Mouse (Mus musculus) kidney, postnatal 14 days (tissue): ENCODE measurements around the gene Rubcn.

Experiments
- DNase-seq: peaks from one replicate; pipeline ENCODE4 v3.0.0; 2022; ENCODE audit warnings: mixed read lengths

The Rubcn gene

DNA sequence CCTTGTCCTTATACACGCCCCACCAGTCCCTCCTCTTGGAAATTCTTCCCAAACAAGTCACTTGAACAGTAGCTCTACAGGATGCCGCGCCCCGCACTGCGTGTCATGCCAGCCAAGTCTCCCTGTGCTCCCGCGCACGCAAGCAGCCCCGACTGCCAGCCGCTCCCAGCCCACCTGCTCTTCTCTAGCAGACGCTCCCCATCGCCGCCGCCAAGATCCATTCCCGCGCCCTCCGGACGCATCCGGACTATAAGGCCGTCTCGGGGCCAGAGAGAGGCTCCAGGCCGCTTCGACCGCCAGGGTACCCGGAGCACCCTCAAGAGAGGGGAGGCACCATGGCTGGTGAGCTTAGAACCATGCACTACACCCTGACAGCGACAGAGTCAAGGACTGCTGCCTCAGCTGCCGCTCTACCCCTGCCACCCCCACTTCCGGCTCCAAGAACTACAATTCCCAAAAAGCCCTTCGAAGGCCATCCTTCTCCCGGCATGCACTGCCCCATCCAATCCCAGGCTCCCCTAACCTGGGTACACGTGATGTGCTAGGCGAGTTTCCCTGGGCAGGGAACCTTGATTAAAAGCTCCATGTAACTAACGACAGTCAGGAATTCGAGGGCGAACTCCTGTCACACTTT is 9.5 kb downstream of the Rubcn start:
- peak; percentile 93 for DNase-seq

DNA sequence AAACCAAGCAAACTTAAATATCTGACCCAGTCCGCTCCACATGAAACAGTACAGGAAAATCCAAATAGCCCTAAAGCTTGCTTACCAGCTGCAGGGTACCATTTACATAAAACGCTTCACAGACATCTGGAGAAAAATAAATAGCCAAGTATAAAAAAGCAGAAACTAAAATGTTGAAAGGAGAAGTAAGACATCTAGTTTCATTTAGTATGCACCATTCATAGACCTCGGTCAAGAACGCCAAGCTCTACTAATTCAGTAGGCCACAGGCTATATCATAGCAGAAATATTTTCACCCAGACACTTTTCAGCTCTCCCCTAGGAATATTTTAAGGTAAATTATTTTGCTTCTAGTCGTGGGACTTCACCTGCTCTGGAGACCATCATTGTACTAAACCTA is 10.9 kb downstream of the Rubcn start:
- no peak for DNase-seq

DNA sequence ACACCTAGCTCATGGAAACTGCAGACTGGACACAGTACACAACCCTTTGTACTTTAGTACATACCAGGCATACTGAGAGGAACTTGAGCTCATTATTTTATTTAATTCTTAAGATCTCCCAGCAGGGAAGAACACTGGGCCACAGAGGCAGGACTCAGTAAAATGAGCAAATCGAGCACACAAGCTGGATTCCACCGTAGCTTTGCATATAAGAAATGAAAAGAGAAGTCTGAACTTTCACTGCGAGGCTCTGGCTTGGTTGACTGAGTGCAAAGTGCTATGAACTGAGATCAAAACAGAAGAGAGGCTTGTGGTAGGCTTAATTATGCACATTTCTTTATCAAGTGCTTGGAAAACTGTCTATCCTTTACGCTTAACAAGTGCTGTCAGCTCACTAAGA is 12.2 kb downstream of the Rubcn start:
- DNase-seq: no peak

DNA sequence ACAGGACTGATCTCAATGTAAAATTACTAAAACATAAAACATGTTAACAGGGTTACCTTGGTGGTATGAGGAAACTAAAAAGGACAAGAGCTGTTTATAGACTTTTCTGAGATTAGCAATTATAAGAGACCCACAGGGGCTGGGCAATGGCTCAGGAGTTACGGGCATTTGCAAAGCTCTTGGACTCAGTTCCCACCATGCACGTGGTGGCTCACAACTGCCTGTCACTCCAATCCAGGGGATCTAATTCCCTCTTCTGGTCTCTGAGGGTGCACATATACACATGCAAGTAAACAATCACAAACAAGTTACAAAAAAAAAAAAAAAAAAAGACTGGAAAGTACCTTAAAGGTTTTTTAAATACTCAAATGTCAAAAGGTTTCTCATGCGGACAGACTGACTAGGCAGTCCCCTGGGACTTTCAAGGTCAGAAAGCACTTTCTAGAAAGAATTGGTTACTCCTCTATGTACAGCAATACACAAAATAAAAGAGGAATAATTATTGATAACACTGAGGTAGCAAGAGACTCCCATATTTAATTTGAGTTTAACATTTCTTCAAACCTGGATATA is 15.7 kb downstream of the Rubcn start:
- DNase-seq: no peak

DNA sequence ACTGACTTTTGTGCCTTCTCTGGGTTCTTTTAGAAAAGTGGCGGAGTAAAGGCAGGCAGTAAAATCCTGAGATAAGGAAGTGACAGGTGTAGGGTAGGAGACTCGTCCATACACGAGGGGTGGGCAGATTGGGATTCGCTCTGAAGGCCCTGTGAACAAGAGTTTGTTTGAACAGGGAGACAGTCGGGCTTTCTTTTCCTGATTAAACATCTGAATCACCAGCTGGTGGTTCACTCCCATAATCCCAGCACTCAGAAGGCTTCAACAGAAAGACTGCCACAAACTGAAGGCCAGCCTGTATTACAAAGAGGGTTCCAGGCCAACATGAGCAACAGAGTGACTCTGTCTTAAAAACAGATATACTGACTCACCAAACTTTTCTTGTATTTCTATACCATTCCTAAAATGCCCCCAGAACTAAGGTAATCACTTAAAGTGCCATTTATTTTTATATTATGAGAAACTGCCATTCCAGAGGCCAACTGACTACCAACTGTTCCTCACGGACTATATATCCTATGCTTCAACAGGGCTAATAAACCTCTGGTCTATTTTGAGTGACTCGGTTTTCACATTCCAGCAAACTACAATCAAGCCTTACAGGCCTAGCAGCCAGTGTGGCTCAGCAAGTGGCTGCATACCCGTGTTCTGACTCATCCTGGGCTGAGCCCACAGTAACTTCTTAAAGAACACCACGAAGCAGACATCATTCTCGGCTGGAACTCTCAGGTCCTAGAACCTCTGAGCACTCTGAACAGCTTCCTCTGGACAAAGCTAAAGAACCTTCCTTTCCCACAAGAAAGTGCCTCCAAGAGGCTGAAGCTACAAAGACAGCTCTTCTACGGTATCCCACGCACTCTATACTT is 18.6 kb downstream of the Rubcn start:
- DNase-seq: peak; percentile 26

DNA sequence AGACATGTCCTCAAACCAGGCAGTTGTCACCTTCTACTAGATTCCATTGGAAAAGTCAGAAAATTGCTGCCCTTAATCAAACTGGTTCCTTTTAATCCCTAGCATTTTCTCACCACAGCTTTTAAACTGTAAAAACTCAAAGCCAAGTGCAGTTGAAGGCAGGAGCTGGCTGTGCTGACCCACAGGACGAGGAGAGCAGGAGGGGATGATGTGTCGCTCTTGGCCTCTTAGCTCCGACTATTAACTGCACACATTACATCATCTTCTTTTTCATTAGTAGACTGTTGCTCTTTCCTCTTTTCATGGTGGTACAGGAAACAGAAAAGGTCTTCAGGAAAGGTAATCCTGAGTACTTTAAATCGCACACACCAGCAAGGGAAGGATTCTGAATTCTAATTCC is 19.2 kb downstream of the Rubcn start:
- DNase-seq: no peak

DNA sequence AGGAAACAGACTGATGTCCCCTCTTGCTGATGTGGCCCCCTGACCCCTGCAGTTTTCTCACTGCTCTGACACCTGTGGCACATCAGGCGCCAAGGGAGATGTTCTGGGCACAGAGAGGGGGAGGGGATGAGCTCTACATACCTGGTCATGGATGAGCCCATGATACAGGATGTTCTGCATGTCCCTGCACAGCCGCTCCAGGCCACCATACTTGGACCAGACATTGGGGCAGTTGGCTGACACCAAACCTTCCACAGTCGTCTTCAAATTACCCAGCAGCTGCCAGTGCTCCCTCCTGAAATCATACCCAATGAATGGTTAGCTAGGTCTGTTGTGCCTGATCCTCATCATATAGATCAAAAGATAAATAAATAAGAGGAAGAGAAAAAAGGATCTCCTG is 20.8 kb downstream of the Rubcn start:
- no peak for DNase-seq

DNA sequence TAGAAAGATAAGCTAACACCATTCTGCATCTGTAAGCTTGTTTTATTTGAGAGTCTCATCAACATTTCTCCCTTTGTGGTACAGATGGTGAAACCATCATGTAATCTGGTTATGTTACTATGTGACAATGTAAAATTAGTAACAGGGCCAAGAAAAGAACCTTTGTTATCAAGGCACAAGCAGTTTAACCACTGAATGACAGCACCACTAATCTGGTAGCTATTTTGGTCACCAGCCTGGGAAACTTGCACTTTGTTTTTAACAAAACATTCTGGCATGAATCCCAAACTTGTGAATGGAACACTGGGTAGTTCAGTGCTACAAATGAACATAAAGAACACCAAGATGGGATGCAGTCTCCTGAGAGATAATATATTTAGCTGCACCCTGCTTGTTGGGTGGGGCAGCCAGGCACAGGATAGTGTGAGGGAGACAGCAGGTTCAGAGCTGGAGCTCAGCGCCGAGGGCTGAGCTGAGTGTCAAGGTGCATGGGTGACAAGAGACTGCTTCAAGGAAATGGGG is 23.5 kb downstream of the Rubcn start:
- peak; percentile 11 for DNase-seq

DNA sequence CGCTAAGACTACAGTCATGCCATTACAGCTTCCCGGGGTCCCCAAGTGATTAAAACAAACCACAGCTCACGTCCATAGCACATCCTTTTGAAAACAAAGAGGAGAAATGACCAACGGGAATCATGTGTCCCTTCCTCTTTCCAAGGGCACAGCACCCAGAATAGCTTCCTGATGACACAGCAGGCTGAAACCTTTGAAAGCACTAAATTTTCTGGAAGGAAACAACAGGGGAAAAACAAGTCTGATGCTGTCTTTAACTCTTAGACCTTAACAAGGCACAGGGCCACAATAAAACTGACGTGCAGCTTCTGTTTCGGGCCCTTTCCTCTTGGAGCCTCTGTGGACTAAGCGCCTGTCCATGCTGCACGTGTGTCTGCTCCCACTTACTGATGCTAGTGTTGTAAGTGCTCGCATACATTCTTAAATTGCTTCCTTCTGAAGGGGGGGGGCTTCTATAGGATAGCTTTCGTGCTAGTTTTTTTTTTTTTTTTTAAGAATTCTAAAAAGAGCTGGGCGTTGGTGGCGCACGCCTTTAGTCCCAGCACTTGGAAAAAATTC is 24.0 kb downstream of the Rubcn start:
- peak; percentile 32 for DNase-seq

DNA sequence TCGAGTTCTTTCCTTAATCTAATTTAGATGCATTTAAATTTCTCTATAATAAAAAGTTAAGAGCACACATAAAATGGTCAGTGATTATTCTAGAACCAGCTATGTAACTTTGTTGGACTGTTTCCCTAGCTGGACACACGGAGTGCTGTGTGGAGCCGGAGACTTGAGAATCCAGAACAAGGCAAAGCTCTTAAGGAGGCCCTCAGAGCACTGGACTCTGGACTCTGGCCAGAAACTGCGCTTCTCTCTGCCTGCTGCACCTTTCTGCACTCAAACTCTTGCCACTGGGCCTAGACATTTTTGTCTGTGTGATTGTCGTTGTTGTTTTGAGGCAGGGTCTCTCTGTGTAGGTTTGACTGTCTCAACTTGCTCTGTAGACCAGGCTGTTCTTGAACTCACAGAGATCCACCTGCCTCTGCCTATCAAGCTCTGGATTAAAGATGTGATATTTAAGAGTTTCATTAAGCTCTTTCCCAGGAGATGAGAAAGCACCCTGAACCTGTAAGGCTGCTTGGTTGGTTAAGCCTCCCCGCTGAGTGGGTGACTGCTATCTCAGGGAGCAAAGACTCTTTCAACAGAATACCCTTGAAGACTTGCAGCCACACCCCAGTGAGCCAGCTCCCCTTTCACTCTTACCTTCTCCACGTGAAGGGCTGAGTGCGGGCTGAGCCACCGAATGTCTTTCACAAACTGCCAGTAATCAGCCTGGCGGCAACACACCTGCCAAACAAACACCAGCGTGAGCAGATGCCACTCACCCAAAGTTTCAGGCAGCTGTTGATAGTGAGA is 28.3 kb downstream of the Rubcn start:
- DNase-seq: peak; percentile 56

DNA sequence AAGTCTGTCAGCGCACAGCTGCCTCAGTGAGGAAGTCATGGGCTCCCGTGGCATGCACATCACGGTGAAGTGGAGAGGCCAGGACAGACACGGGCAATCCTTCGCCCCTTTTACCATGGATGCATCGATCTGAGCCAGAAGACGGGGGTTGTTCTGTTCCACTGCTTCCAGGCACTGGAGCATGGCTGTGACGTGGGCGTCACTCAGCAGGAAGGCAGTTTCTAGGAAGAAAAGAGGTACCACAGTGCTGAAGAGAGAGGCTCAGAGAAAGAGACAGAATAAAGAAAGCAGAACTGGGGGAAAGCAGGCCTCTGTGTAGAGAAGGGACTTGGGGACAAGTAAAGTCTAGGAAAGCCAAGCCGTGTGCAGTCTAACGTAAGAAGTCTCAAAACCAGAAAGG is 30.5 kb downstream of the Rubcn start:
- no peak for DNase-seq

DNA sequence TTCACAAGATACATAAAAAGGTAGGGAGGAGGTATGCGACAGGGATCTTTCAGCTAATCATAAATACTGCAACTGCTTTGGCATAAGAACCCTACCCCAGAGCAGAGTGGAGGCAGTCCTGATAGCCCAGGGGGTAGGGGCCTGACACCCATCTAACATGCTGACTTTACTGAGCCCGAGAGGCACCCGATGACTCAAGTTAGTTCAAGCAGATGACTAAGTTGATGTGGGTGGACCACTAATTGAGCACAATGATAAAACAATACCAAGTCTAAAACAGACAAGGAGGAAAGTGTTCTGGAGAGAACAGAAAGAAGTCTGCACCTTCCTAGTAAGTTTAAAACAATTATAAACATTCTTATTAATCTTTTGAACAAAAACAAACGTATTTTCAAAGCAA is 46.1 kb downstream of the Rubcn start:
- no peak for DNase-seq

DNA sequence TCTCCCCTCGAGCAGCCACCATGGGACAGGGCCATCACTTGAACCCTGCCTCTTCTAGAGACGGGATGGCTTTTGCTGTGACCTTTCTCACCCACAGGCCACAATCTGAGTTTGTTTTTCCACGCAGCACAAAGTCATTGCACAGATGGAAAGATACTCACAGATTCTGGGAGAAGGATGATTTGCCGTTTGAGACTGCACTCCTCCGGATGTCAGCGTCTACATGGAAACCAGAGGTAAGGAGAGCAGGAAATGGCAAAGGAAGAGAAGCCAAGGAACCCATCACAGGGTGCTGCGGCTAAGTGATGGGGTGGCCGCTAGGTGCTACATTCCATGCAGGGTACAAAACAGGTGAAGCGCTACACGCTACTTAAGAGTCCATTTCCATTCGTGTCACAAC is 48.5 kb downstream of the Rubcn start:
- DNase-seq: no peak

DNA sequence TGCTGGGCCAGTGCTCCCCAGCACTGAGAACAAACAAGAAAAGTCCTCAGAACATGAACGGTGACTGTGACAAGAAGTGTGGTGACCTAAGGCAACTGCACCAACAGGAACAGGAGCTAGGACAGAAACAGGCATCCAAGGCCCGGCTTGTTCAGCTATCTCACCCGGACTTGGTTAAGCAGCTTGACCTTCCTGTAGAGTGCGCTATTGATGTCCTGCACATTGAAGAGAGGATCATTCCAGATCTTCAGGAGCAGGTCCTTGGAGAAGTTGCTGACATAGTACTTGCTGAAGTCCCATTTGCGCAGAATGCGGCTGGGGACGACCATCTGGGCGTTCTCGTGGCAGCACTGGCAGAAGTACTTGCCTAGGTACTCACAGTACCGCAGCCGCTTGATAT is 51.0 kb downstream of the Rubcn start:
- DNase-seq: no peak

DNA sequence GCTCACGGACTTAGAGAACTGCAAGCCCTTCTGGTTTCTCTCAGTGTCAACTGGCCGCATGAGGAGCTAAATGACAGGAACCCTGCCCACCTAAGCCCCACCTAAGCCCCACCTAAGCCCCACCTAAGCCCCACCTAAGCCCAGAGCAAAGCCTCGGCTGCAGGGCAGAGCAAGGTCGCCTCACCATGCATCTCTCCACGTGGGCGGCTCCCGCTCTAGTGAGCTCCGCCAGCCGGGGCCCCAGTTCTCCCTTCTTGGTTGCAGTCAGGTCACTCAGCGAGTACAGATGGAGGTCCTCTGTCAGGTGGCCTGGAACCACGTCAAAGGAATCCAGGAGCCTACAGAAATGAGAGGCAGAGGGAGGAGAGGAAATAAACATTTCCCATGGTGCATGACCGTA is 52.2 kb downstream of the Rubcn start:
- no peak for DNase-seq

DNA sequence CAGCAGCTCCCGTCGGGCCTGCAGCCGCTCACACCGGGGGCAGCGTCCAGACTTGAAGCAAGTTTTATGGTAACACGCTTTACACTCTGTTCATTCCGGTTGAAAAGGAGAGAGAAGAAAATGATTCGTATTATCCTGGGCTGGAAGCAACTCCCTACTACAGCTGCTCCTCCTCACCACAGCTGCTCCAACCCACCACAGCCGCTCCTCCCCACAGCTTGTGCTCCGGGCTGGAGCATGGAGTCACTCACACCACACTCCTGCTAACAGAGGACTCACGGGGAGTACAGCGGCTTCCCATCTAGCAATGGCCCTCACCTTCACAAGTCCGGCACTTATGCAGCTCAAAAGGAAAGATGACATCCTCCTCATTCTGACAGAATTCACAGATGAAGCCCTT is 53.5 kb downstream of the Rubcn start:
- no peak for DNase-seq

DNA sequence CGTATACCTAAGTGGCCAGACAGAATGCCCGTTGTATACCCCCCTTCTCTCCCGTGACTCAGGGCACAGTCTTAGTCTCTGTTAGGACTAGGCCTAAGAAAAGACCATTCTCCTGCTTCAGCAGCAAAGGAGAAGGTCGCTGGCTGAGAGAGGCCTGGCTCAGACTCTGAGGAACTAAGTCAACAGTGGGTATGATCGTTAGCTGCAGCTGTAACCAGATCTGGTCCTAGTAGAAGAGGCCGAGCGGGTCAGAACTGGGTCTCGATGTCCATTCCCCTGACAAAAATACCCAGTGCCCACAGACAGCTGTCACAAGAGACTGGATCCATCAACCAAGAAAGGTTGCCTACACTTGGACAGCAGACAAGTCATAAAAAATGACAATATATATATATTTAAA is 54.1 kb downstream of the Rubcn start:
- no peak for DNase-seq

DNA sequence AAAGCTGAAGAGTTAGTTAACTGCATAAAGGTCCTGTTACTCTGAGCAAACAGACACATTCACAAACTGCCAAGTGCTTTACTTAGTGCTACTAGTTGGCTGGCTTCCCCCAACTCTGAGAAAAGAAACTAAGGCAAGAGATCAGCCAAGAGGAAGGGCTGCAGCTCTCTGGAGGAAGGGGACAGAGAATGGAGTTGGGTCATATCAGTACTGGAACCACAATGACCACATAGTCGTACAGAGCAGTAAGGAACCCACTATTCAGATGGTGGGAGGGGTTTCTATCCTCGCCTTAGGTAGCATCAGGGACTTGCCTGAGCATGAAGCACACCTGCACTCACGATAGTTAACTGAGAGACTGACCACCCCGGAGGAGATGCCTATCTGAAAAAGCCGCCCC is 54.7 kb downstream of the Rubcn start:
- no peak for DNase-seq

DNA sequence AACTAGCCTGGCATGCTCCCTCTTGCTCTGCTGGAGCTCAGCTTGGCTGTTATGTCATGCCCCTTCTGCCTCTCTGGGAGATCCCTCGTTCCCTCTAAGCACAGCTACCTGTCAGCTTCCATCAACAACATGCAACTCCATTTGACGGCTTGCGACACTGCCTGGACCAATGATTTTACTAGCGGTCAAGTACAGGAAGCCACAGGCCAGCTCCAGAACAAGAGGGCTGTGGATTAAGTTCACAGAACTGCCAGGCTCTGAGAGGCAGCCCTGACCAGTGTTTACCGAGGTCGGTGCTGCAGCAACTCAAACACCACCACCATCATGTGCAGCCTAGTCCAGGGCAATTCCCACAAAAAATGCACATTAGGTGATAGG is 55.1 kb downstream of the Rubcn start:
- DNase-seq: no peak

DNA sequence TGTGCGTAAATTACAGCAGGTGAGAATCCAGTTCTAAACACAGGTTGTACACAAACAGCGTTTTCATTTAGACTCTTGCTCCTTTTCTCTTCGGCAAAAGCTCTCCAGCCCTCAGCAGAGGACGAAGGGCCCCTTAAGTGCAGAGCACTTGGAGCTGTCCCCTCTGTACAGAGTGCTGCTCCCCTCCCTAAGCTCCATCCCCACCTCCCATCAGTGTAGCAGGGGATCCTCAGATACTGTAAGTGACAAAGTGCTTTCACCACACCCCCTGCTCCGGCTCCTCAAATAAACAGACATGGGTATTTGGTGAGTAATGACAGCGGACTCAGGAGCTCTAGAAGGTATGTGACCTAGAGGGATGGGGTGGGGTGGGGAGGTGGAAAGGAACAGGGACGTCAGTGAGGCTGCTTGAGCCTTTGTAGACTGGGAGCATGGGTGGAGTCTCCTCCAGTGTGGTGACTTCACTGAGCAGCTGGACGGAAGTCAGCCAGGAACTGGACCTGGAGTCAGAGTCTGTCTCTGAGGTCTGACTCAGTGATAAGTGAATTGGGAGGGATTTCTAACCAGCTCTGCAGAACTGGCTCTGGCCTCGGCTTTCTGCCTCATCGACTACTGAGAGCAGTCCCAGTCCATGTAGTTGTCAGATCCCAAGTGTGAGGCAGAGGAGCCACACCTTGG is 55.7 kb downstream of the Rubcn start:
- no peak for DNase-seq

DNA sequence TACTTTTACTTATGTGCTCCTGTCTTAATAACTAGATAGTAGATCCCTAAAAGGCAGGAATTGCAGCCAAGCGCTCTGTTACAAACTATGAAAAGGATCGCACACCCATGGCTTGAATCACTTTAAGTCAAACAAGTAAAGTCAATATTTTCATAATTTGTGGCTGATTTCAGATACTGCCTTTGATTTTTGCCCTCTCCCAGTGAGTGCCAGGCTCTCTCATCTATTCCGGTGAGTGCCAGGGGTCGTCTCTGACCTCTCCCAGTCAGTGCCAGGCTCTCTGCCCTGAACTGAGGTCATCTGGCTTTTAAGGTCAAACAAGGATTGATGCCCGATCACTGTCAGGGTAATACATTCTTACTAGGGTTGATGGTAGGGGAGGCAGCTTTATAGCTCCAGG is 59.1 kb downstream of the Rubcn start:
- DNase-seq: no peak

DNA sequence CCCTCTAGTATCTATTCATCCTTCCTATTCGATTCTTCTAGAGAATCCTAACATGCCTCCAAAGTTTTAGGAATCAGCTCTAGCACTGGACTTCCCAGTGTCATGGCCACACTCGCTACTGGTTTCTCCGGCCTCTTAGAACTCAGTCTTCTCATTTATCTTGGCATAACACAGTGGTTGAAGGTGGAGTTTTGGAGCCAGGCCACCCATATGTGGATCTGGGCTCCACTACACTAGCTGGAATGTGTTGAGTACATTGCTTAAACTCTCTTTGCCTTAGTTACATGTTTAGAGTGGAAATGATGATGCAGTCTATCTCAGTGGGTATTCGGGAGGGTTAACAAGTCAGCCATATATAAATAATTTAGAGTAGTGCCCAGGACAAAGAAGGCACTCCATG is 59.5 kb downstream of the Rubcn start:
- DNase-seq: no peak
